Mouse (Mus musculus): ENCODE data around the gene Map3k15. TPM values are rescaled to one million over a fixed set of nuclear protein-coding genes. Genes with fewer than 3 reads are reported as not detected.
A peak's percentile ranks its signal among the peaks of the same experiment; 100 is the strongest.

Gene Map3k15
- polyA plus RNA-seq, 1 experiment from 2014 or later, result 0.48 TPM

DNA sequence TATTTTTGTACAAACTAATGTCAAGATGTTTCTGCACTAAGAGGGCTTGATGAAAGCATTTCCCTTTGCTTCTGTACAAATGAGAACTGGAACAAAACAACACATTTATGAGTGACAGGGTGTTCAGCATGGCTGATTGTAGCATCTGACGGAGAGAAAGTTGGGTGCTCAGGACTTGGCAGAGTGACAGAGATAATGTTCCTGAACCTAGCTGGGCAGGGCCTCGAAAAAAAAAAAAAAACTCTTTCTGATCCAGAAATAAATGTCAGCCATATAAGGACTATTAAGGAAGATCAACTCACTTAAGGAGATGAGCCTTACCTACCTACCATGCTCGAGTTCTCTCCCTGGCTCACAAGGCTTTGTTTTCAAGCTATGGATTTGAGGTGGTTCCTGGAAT lies 12.0 kb upstream of the Map3k15 start:
- Histone ChIP-seq H3K4me2 (replicated peaks) (no peak overlapping the region), H3K27ac (no peak overlapping the region), H3K4me3 (no peak overlapping the region), H3K4me1 (no peaks in the 10 kb centered on the region), H3K27me3 (peaks cover 8% of the 10 kb centered on the region), H3K36me3 (no peaks in the 10 kb centered on the region), H3K9ac (no peak overlapping the region), H3K9me3 (replicated peaks) (no peaks in the 10 kb centered on the region)
- no peak for ATAC-seq (ENCODE audit: low FRiP score)
- 72% methylated on average over 3 of the region's 3 CpGs for WGBS

DNA sequence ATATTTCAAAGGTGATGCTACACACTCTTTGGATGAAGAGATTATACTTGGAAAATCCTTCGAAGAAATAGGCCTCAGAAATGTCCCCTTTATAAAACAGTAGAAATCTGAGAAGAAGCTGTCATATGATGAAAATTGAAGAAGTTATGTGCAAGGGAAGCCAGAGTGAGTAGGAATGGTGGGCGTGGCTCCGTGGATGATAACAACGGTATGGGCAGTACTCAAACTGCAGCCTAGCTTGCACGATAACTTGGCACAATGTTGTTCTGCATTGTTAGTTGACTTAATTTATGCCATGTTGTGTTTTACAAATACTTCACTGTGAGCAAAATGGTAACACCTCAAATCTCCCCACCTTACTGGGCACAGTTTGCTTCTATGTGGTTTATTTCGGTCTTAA lies 7.6 kb downstream of the Map3k15 start:
- 88% methylated on average over 6 of the region's 6 CpGs for WGBS
- no peak overlapping the region for H3K27ac ChIP-seq
- H3K4me3 ChIP-seq, result no peak overlapping the region
- ATAC-seq (ENCODE audit: low FRiP score), result no peak
- H3K9ac ChIP-seq, result no peak overlapping the region
- no peaks in the 10 kb centered on the region for H3K9me3 ChIP-seq (replicated peaks)
- no peak overlapping the region for H3K4me2 ChIP-seq (replicated peaks)
- H3K4me1 ChIP-seq, result no peaks in the 10 kb centered on the region
- H3K27me3 ChIP-seq, result peaks cover 19% of the 10 kb centered on the region; the same call in 1 of the 2 replicates
- no peaks in the 10 kb centered on the region for H3K36me3 ChIP-seq

DNA sequence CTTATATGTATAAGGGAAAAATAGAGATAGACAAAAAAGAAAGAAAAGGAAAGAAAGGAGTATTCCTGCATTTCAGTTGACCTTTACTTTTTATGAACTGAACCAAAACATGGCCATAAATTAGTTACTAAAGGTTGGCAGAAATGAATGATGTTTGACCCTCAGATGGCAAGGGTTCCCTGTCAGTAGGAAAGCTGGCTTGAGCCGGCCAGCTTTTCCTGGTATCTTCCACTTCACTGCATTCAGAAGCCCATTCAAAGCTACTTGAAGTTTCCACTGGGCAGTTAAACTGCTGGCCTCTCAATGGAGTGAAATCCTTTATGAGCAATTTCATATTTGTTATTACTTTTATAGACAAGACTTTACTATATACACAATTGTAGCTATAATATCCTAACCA lies 65.1 kb downstream of the Map3k15 start:
- H3K27me3 ChIP-seq, result peaks cover 7% of the 10 kb centered on the region
- H3K9me3 ChIP-seq (replicated peaks), result no peaks in the 10 kb centered on the region
- no peak overlapping the region for H3K9ac ChIP-seq
- H3K4me1 ChIP-seq, result no peaks in the 10 kb centered on the region
- 71% methylated on average over 1 of the region's 1 CpGs for WGBS
- H3K27ac ChIP-seq, result no peak overlapping the region
- no peak overlapping the region for H3K4me2 ChIP-seq (replicated peaks)
- H3K36me3 ChIP-seq, result no peaks in the 10 kb centered on the region
- H3K4me3 ChIP-seq, result no peak overlapping the region
- no peak for ATAC-seq (ENCODE audit: low FRiP score)

DNA sequence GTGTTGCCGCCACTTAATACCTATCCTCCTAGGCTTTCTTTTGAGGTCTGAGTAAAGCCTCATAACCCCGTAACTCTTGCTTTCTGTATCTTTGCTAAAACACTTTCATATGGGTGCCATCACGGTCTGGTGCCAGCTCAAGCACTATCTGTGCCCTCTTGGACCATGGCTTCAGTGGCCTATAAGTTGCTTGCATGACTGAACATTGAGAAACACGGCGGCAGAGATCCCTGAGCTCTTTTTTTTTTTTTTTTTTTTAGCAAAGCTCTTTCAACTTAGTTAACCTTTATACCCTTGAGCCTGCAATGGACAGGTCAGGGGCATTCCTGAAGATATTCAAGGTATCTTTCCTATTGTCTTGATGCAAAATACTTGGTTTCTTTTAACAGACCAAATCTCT lies 66.4 kb downstream of the Map3k15 start:
- Histone ChIP-seq H3K36me3 (no peaks in the 10 kb centered on the region), H3K9me3 (replicated peaks) (no peaks in the 10 kb centered on the region), H3K9ac (no peak overlapping the region), H3K27ac (no peak overlapping the region), H3K27me3 (peaks cover 3% of the 10 kb centered on the region; the same call in 1 of the 2 replicates), H3K4me1 (no peaks in the 10 kb centered on the region), H3K4me2 (replicated peaks) (no peak overlapping the region), H3K4me3 (no peak overlapping the region)
- 81% methylated on average over 5 of the region's 5 CpGs for WGBS
- ATAC-seq (ENCODE audit: low FRiP score), result no peak

DNA sequence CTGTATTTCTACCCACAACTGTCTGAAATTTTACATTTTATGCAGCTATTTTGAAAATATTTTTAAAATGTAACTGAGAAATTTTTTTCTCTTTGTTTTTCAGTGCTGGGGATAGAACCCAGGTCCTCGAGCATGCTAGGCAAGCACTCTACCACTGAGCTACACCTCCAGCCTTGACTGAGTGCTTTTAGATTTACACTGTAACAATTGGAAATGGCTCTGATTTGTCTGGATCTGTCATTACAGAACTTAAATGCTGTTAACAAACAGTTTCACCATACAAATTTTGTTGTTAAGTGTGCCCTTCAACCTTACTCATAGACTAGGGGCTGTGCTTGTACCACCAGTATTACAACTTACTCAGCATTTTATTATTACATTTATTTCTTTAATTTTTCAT lies 103.7 kb downstream of the Map3k15 start:
- H3K4me1 ChIP-seq, result no peaks in the 10 kb centered on the region
- ATAC-seq (ENCODE audit: low FRiP score), result no peak
- whole genome bisulfite sequencing, result 74% methylated on average over 1 of the region's 1 CpGs
- H3K36me3 ChIP-seq, result no peaks in the 10 kb centered on the region
- H3K27me3 ChIP-seq, result no peaks in the 10 kb centered on the region
- H3K4me3 ChIP-seq, result no peak overlapping the region
- no peak overlapping the region for H3K9ac ChIP-seq
- no peak overlapping the region for H3K27ac ChIP-seq
- H3K4me2 ChIP-seq (replicated peaks), result no peak overlapping the region
- no peaks in the 10 kb centered on the region for H3K9me3 ChIP-seq (replicated peaks)

DNA sequence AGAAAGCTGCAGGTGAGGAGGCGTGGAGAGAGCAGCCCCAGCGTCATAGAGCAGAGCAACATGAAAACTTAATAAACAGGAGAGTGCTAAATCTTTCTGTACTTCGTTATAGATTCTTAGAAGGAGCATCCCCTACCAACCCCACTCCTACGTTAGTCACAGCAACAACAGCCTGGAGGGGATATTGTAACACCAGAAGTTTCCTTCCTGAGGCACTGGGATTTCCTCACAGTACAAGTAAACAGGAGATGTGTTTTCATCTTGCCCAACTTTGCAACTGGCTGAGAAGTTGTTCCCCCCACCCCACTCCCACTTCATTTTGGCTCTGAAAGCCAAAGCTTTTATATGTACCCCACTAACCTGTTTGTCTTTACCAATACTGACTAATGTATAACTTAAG lies 119.6 kb downstream of the Map3k15 start:
- ATAC-seq (ENCODE audit: low FRiP score), result no peak
- Histone ChIP-seq H3K4me2 (replicated peaks) (no peak overlapping the region), H3K4me3 (no peak overlapping the region), H3K9me3 (replicated peaks) (no peaks in the 10 kb centered on the region), H3K27me3 (peaks cover 12% of the 10 kb centered on the region), H3K9ac (no peak overlapping the region), H3K4me1 (no peaks in the 10 kb centered on the region), H3K27ac (no peak overlapping the region), H3K36me3 (no peaks in the 10 kb centered on the region)
- WGBS, result 67% methylated on average over 4 of the region's 4 CpGs

DNA sequence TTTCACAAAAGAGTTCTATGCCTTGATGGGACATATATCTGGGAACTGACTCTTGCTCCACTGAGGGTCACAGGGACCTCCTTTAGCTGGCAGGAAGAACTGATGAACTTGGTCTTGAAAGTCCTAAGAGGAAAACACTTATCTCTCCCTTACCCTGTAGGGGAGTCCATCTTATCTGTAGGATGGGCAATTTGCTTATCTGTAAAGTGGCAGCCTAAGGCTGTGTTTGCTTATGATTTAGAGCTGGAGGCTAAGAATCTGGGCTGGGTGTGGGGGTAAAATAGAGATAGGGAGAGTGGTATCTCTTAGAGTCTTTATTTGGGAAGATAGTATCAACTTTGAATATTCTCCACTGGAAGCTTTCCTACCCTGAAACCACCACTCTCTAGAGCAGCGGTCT lies 125.5 kb downstream of the Map3k15 start:
- H3K36me3 ChIP-seq, result 0 out of 2 replicates have a peak, but pooled peaks cover 1% of the 10 kb centered on the region
- no peak overlapping the region for H3K27ac ChIP-seq
- no peaks in the 10 kb centered on the region for H3K4me1 ChIP-seq
- ATAC-seq (ENCODE audit: low FRiP score), result no peak
- no peak overlapping the region for H3K4me3 ChIP-seq
- H3K9ac ChIP-seq, result no peak overlapping the region
- peaks cover 10% of the 10 kb centered on the region for H3K27me3 ChIP-seq
- no peaks in the 10 kb centered on the region for H3K9me3 ChIP-seq (replicated peaks)
- H3K4me2 ChIP-seq (replicated peaks), result no peak overlapping the region
- WGBS, result 93% methylated on average over 1 of the region's 1 CpGs

DNA sequence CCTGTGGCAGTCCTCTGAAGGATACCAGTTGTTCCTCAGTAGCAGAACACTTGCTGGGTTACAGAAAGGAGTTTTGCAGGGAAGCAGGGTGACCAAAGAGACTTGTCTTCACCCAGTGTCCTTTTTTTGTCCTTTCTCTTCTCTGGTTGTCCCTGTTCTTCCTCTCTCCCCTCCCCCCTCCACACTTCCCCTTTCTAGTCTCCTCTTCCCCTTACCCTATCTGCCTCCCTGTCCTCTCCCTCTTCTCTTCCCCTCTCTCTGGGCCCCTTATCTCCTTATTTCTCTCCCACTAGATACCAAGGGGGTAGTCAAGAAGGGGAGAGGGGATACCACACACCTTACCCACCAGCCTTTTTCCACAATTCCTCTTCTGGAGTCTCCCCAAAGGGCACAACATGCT lies 127.8 kb downstream of the Map3k15 start:
- ATAC-seq (ENCODE audit: low FRiP score), result no peak

DNA sequence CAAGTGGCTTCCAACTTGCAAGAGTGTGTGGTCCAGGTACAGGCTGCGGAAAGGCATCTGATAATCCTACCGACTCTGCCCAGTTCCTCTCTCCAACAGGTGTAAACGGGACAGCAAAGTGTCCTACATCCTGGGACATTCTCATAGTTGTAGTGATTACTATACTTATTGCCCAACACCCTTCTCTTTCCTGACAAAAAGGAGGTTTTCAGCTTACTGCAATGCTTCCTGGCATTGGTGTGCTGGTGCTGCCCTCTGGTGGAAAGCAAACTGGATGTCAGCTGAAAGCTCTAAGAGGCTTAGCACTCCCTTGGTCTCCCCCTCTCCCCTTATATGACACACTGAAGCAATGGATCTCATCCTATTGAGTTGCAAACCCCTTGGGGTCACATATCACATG lies 128.4 kb downstream of the Map3k15 start:
- H3K4me2 ChIP-seq (replicated peaks), result no peak overlapping the region
- H3K4me3 ChIP-seq, result no peak overlapping the region
- peaks cover 3% of the 10 kb centered on the region; the same call in 1 of the 2 replicates for H3K27me3 ChIP-seq
- H3K4me1 ChIP-seq, result no peaks in the 10 kb centered on the region
- H3K27ac ChIP-seq, result no peak overlapping the region
- WGBS, result 72% methylated on average over 3 of the region's 3 CpGs
- H3K9ac ChIP-seq, result no peak overlapping the region
- ATAC-seq (ENCODE audit: low FRiP score), result peak; percentile 40; the same call in 1 of the 2 replicates
- peaks cover 7% of the 10 kb centered on the region; the same call in 1 of the 2 replicates for H3K36me3 ChIP-seq
- H3K9me3 ChIP-seq (replicated peaks), result no peaks in the 10 kb centered on the region

More for the DNA sequence above, 127.8 kb downstream of the Map3k15 start:
- Histone ChIP-seq H3K9ac (no peak overlapping the region), H3K36me3 (peaks cover 7% of the 10 kb centered on the region; the same call in 1 of the 2 replicates), H3K4me3 (no peak overlapping the region), H3K4me1 (no peaks in the 10 kb centered on the region), H3K4me2 (replicated peaks) (no peak overlapping the region), H3K27me3 (peaks cover 3% of the 10 kb centered on the region; the same call in 1 of the 2 replicates), H3K9me3 (replicated peaks) (no peaks in the 10 kb centered on the region), H3K27ac (no peak overlapping the region)

DNA sequence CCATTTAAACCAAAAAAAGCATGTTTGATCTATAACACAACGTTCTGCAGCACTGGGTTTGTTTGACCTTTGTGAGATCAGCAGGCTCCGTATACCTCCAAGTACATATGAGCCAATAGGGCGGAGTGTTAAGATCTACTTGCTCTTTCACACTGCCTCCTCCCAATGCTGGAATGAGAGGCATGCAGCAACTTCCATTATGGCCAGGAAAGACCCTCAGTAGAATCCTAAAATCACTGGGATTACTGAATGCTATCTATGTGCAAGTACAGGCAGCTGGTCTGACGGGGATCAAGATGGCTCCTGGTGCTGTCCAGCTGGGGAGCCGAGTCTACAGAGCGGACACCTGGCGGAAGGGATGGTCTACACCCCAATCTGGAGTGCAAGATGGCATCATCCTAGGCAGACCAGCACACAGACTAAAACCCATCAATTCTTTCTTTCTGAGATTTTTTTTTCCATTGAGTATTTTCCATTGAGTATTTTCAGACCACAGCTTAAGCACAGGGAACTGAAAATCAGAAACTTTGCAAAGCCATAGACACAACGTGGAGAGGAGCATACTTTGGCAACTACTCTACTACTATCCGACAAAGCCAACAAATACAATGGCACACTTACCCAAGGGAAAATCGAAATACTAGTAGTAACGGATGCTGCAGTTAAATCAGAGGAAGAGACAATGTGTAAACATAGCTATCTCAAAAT lies 146.1 kb downstream of the Map3k15 start:
- Histone ChIP-seq H3K27me3 (no peaks in the 10 kb centered on the region), H3K4me1 (peaks cover 4% of the 10 kb centered on the region; the same call in 1 of the 2 replicates), H3K4me2 (replicated peaks) (no peak overlapping the region), H3K9me3 (replicated peaks) (no peaks in the 10 kb centered on the region), H3K27ac (no peak overlapping the region), H3K9ac (no peak overlapping the region), H3K36me3 (no peaks in the 10 kb centered on the region), H3K4me3 (no peak overlapping the region)
- no peak for ATAC-seq (ENCODE audit: low FRiP score)
- WGBS, result 89% methylated on average over 11 of the region's 11 CpGs

DNA sequence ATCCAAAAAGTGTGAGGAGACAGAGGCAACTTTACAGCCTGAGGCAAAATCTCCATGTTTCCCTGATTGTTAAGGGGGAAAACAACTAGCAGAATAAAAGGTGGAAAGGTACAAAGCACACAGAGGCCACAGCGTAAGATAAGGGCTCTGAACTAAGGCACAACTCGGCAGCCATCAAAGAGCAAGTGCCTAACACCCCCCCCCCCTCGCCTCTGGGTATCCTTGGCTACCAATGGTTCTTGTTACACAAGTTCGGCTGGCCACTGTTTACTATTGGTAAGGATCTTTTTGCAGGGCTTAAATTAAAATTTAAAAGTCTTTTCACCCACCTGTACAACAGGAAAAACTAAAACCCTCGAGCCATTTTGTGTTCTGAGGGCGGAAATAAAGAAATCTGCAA lies 147.5 kb downstream of the Map3k15 start:
- Histone ChIP-seq H3K9ac (no peak overlapping the region), H3K9me3 (replicated peaks) (no peaks in the 10 kb centered on the region), H3K4me3 (no peak overlapping the region), H3K4me1 (peaks cover 4% of the 10 kb centered on the region; the same call in 1 of the 2 replicates), H3K36me3 (no peaks in the 10 kb centered on the region), H3K27me3 (no peaks in the 10 kb centered on the region), H3K4me2 (replicated peaks) (peak overlapping the region; percentile 60), H3K27ac (no peak overlapping the region)
- ATAC-seq (ENCODE audit: low FRiP score), result no peak
- WGBS, result 29% methylated on average over 6 of the region's 6 CpGs

DNA sequence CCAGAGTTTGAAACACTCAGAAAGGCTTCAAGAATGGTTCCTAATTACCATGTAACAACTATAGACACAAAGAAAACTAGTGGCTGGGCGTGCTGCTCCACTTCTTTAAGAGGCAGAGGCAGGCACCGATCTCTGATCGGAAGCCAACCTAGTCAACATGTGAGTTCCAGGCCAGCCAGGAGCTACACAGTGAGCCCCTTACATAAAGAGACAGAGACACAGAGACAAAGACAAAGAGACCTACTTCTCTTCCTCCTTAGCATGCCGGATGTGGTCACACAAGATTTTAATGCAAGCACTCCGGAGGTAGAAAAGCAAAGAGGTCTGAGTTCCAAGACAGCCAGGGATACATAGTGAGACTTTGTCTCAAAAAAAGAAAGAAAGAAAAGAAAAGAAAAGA lies 147.9 kb downstream of the Map3k15 start:
- ATAC-seq (ENCODE audit: low FRiP score), result no peak
- H3K27ac ChIP-seq, result no peak overlapping the region
- peaks cover 4% of the 10 kb centered on the region; the same call in 1 of the 2 replicates for H3K4me1 ChIP-seq
- H3K9ac ChIP-seq, result no peak overlapping the region
- no peaks in the 10 kb centered on the region for H3K36me3 ChIP-seq
- WGBS, result 12% methylated on average over 5 of the region's 5 CpGs
- no peaks in the 10 kb centered on the region for H3K27me3 ChIP-seq
- peak overlapping the region; percentile 60 for H3K4me2 ChIP-seq (replicated peaks)
- no peaks in the 10 kb centered on the region for H3K9me3 ChIP-seq (replicated peaks)
- no peak overlapping the region for H3K4me3 ChIP-seq
